Mouse (Mus musculus): ENCODE results near the gene Ly6g6f.
A peak's percentile ranks its signal among the peaks of the same experiment; 100 is the strongest.

- TF ChIP-seq EP300 (optimal IDR thresholded peaks at IDR 0.05) (peak; percentile 11), CTCF (IDR thresholded peaks at IDR 0.05; ENCODE audit: low read depth) (no peak)
Observed at GRCm38 (mm10) chr17:35050126-35050750, 35.2 kb downstream of the Ly6g6f start.

Measured in stomach, postnatal 0 days (tissue).